Mouse (Mus musculus): ENCODE results near the gene Btbd35f3. TPM values are rescaled to one million over a fixed set of nuclear protein-coding genes. Genes with fewer than 3 reads are reported as not detected.
"Not testable (repeated sequence)": the region's sequence is repeated elsewhere in the genome, so short reads cannot be mapped to it uniquely, and the experiment has no call there.

The Btbd35f3 gene
- not detected for total RNA-seq (2021)

GRCm38 (mm10) chrX:4037374-4037773 lies at the start of gene Btbd35f3:
TSS of gene Btbd35f3 (plus strand) at chrX:4037674.
- not testable (repeated sequence) for DNase-seq

Other genes starting within 250 kb of the Btbd35f3 start
- gene Btbd35f16, start 80.7 kb upstream of the Btbd35f3 start, total RNA-seq (2021): not detected
- gene Btbd35f28, start 158.9 kb downstream of the Btbd35f3 start, total RNA-seq (2021): not detected

Data from layer of hippocampus, postnatal 36 days (tissue).